Mouse (Mus musculus): ENCODE measurements around the gene Serinc2. TPM values are rescaled to one million over a fixed set of nuclear protein-coding genes. Genes with fewer than 3 reads are reported as not detected.

Gene Serinc2
- polyA plus RNA-seq, 1 experiment from 2014 or later = 61.3 TPM

GRCm38 (mm10) chr4:130213857-130214256 is 65.1 kb downstream of the Serinc2 start:
- ATAC-seq (ENCODE audit: low FRiP score, low read depth) = no peak
- Histone ChIP-seq H3K36me3 (no peaks in the 10 kb centered on the region), H3K27ac (no peak overlapping the region), H3K4me3 (no peak overlapping the region), H3K27me3 (replicated peaks) (no peaks in the 10 kb centered on the region), H3K9ac (no peak overlapping the region), H3K4me1 (no peaks in the 10 kb centered on the region), H3K9me3 (no peaks in the 10 kb centered on the region), H3K4me2 (replicated peaks) (no peak overlapping the region)
- 80% methylated on average over 10 of the region's 10 CpGs for WGBS

GRCm38 (mm10) chr4:130213197-130213596 is 65.8 kb downstream of the Serinc2 start:
- Histone ChIP-seq H3K9ac (no peak overlapping the region), H3K4me2 (replicated peaks) (no peak overlapping the region), H3K9me3 (peaks cover 4% of the 10 kb centered on the region; the same call in 1 of the 2 replicates), H3K36me3 (no peaks in the 10 kb centered on the region), H3K27me3 (replicated peaks) (no peaks in the 10 kb centered on the region), H3K4me3 (no peak overlapping the region), H3K27ac (no peak overlapping the region), H3K4me1 (no peaks in the 10 kb centered on the region)
- no peak for ATAC-seq (ENCODE audit: low FRiP score, low read depth)
- 91% methylated on average over 4 of the region's 4 CpGs for WGBS

GRCm38 (mm10) chr4:130212421-130212820 is 66.6 kb downstream of the Serinc2 start:
- Histone ChIP-seq H3K4me1 (no peaks in the 10 kb centered on the region), H3K27ac (no peak overlapping the region), H3K36me3 (no peaks in the 10 kb centered on the region), H3K4me3 (no peak overlapping the region), H3K9me3 (peaks cover 10% of the 10 kb centered on the region), H3K27me3 (replicated peaks) (no peaks in the 10 kb centered on the region), H3K9ac (no peak overlapping the region), H3K4me2 (replicated peaks) (no peak overlapping the region)
- no peak for ATAC-seq (ENCODE audit: low FRiP score, low read depth)
- WGBS = 79% methylated on average over 7 of the region's 7 CpGs

GRCm38 (mm10) chr4:130211870-130212269 is 67.1 kb downstream of the Serinc2 start:
- ATAC-seq (ENCODE audit: low FRiP score, low read depth) = no peak
- 96% methylated on average over 2 of the region's 2 CpGs for WGBS

More at GRCm38 (mm10) chr4:130211870-130212269, 67.1 kb downstream of the Serinc2 start:
- Histone ChIP-seq H3K9ac (no peak overlapping the region), H3K27me3 (replicated peaks) (no peaks in the 10 kb centered on the region), H3K4me2 (replicated peaks) (no peak overlapping the region), H3K27ac (no peak overlapping the region), H3K36me3 (no peaks in the 10 kb centered on the region), H3K4me3 (no peak overlapping the region), H3K4me1 (no peaks in the 10 kb centered on the region), H3K9me3 (peaks cover 10% of the 10 kb centered on the region)

Other genes starting within 250 kb of the Serinc2 start
- gene Col16a1, start 231.4 kb downstream of the Serinc2 start, polyA plus RNA-seq (2016; fragmentation: Nextera tagmentation; extraction: Ambion mirVana) = 12.7 and 12.8 TPM in 2 replicates
- gene Pef1, start 176.6 kb downstream of the Serinc2 start, polyA plus RNA-seq (2016; fragmentation: Nextera tagmentation; extraction: Ambion mirVana) = 64.8 and 66.7 TPM in 2 replicates
- gene Hcrtr1, start 139.8 kb downstream of the Serinc2 start, polyA plus RNA-seq (2016; fragmentation: Nextera tagmentation; extraction: Ambion mirVana) = 0.52 and 0.62 TPM in 2 replicates
- gene Tinagl1, start 104.1 kb downstream of the Serinc2 start, polyA plus RNA-seq (2016; fragmentation: Nextera tagmentation; extraction: Ambion mirVana) = 5.0 and 5.5 TPM in 2 replicates
- gene Gm853, start 56.8 kb downstream of the Serinc2 start, polyA plus RNA-seq (2016; fragmentation: Nextera tagmentation; extraction: Ambion mirVana) = not detected in 2 replicates
- 49.1 and 54.7 TPM in 2 replicates for gene Fabp3, start 29.4 kb upstream of the Serinc2 start, polyA plus RNA-seq (2016; fragmentation: Nextera tagmentation; extraction: Ambion mirVana)
- gene Gm10570, start 29.5 kb upstream of the Serinc2 start, polyA plus RNA-seq (2016; fragmentation: Nextera tagmentation; extraction: Ambion mirVana) = 0.59 TPM in 1 of 2 replicates, not detected in the other
- 70.3 and 75.7 TPM in 2 replicates for gene Zcchc17, start 80.7 kb upstream of the Serinc2 start, polyA plus RNA-seq (2016; fragmentation: Nextera tagmentation; extraction: Ambion mirVana)
- 160 and 166 TPM in 2 replicates for gene Snrnp40, start 80.9 kb upstream of the Serinc2 start, polyA plus RNA-seq (2016; fragmentation: Nextera tagmentation; extraction: Ambion mirVana)